Mouse (Mus musculus): ENCODE data around the gene Gm5741. TPM values are rescaled to one million over a fixed set of nuclear protein-coding genes. Genes with fewer than 3 reads are reported as not detected.
A peak's percentile ranks its signal among the peaks of the same experiment; 100 is the strongest.

Gene Gm5741
- polyA plus RNA-seq (2011; ENCODE audit: insufficient read depth, insufficient read length, low read depth, missing spikeins): not detected in 2 replicates

DNA sequence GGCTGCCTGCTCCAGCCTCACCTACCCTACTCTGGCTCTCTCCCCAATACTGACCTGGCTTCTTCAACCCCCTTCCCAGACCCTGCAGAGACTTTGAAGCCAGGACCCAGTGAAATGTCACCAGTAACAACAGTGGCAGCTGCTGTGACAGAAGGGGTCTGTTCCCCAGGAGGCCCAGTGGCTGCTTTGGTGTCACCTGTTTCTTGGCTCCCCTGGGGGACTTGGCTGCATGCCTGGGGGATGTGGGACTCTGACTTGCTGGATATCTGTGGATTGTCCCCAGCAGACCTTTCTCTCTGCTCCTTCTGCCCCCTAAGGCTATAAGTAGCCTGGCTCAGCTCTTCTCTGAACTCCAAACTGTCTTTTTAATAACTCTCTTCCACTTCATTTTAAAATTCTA, at the start of gene Gm5741:
Gene Gm5741 (minus strand): TSS at position 1 of the 400 bp plus-strand sequence.
- no peak within 1 kb of the TSS for H3K9ac ChIP-seq (ENCODE audit: low read depth, poor library complexity, severe bottlenecking)
- no peaks in the 10 kb centered on the region for H3K27me3 ChIP-seq (ENCODE audit: control insufficient read depth, insufficient read depth, low read length, poor library complexity, severe bottlenecking)
- H3K27ac ChIP-seq (ENCODE audit: insufficient read depth, low read length): no peak within 1 kb of the TSS

DNA sequence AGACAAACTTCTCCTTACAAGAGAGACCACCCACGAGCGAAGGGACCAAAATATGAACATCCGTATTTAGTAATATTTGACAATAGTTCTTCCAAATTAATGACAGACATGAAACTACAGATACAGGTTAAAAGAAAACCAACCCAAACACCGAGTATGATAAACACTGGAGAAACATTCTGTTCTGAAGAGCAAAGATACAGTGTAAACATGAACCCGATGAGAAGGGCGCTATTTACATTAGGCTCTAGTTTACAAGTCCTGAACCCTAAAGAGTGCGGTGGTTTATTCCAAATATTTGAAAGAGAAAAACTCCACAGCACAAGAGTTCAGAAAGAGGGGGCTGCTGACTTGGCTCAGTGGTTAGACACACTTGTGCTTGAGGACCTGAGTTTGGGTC, 49.2 kb upstream of the Gm5741 start:
- no peak overlapping the region for H3K9ac ChIP-seq (ENCODE audit: low read depth, poor library complexity, severe bottlenecking)
- TF ChIP-seq POLR2A (IDR thresholded peaks at IDR 0.05; ENCODE audit: insufficient read depth, low read length) (no peak), EP300 (IDR thresholded peaks at IDR 0.05; ENCODE audit: insufficient read depth, low read depth, low read length) (no peak), CTCF (IDR thresholded peaks at IDR 0.05; ENCODE audit: low read depth, low read length) (no peak)
- no peaks in the 10 kb centered on the region for H3K4me1 ChIP-seq (ENCODE audit: control insufficient read depth, insufficient read depth, low read length)
- H3K4me3 ChIP-seq (ENCODE audit: low read depth, low read length): no peak overlapping the region
- H3K9me3 ChIP-seq (replicated peaks; ENCODE audit: control insufficient read depth, insufficient read depth, low read length, poor library complexity, severe bottlenecking): no peaks in the 10 kb centered on the region
- H3K27ac ChIP-seq (ENCODE audit: insufficient read depth, low read length): no peak overlapping the region
- no peaks in the 10 kb centered on the region for H3K36me3 ChIP-seq (ENCODE audit: control insufficient read depth, insufficient read depth, low read length, poor library complexity, severe bottlenecking)
- H3K27me3 ChIP-seq (ENCODE audit: control insufficient read depth, insufficient read depth, low read length, poor library complexity, severe bottlenecking): no peaks in the 10 kb centered on the region

More for the DNA sequence above, at the start of gene Gm5741:
- Histone ChIP-seq H3K36me3 (ENCODE audit: control insufficient read depth, insufficient read depth, low read length, poor library complexity, severe bottlenecking) (peaks cover 10% of the 10 kb centered on the region; the same call in 1 of the 2 replicates), H3K4me3 (ENCODE audit: low read depth, low read length) (no peak within 1 kb of the TSS), H3K9me3 (replicated peaks; ENCODE audit: control insufficient read depth, insufficient read depth, low read length, poor library complexity, severe bottlenecking) (no peaks in the 10 kb centered on the region), H3K4me1 (ENCODE audit: control insufficient read depth, insufficient read depth, low read length) (no peaks in the 10 kb centered on the region)
- no peak for TF ChIP-seq EP300 (IDR thresholded peaks at IDR 0.05; ENCODE audit: insufficient read depth, low read depth, low read length)
- no peak for TF ChIP-seq CTCF (IDR thresholded peaks at IDR 0.05; ENCODE audit: low read depth, low read length)
- TF ChIP-seq POLR2A (IDR thresholded peaks at IDR 0.05; ENCODE audit: insufficient read depth, low read length): no peak

DNA sequence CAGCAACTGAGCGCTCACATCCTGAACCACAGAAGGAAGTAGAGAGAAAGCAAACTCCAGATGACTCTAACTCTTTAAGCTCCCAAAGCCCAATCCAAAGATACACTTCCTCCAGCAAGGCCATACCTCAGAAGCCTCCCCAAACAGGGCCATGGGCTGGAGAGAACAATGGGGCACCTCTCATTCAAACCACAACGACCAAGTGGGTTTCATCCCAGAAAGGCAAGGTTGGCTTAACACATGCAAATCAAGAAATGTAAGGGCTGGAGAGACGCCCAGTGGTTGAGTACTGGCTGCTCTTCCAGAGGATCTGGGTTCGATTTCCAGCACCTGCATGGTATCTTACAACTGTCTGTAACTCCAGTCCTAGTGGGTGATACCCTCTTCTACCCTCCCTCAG, 47.7 kb upstream of the Gm5741 start:
- no peak overlapping the region for H3K4me3 ChIP-seq (ENCODE audit: low read depth, low read length)
- no peaks in the 10 kb centered on the region for H3K4me1 ChIP-seq (ENCODE audit: control insufficient read depth, insufficient read depth, low read length)
- TF ChIP-seq EP300 (IDR thresholded peaks at IDR 0.05; ENCODE audit: insufficient read depth, low read depth, low read length) (no peak), POLR2A (IDR thresholded peaks at IDR 0.05; ENCODE audit: insufficient read depth, low read length) (no peak), CTCF (IDR thresholded peaks at IDR 0.05; ENCODE audit: low read depth, low read length) (no peak)
- H3K27me3 ChIP-seq (ENCODE audit: control insufficient read depth, insufficient read depth, low read length, poor library complexity, severe bottlenecking): no peaks in the 10 kb centered on the region
- no peak overlapping the region for H3K9ac ChIP-seq (ENCODE audit: low read depth, poor library complexity, severe bottlenecking)
- no peaks in the 10 kb centered on the region for H3K9me3 ChIP-seq (replicated peaks; ENCODE audit: control insufficient read depth, insufficient read depth, low read length, poor library complexity, severe bottlenecking)
- H3K36me3 ChIP-seq (ENCODE audit: control insufficient read depth, insufficient read depth, low read length, poor library complexity, severe bottlenecking): no peaks in the 10 kb centered on the region
- peak overlapping the region; percentile 4; the same call in 1 of the 2 replicates for H3K27ac ChIP-seq (ENCODE audit: insufficient read depth, low read length)

DNA sequence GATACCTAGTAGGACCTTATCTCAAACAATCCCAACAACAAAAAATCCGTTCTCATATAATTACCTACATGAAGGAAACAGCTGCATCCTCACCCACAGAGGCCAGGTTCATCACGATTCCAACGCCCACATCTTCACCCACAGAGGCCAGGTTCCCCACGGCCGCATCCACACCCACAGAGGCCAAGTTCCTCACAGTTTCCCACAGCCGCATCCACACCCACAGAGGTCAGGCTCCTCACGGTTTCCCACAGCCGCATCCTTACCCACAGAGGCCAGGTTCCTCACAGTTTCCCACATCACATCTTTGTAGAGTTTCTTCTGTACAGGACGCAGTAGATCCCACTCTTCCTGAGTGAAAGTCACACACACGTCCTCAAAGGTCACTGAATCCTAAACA, 45.5 kb upstream of the Gm5741 start:
- Histone ChIP-seq H3K9me3 (replicated peaks; ENCODE audit: control insufficient read depth, insufficient read depth, low read length, poor library complexity, severe bottlenecking) (no peaks in the 10 kb centered on the region), H3K27ac (ENCODE audit: insufficient read depth, low read length) (no peak overlapping the region), H3K4me1 (ENCODE audit: control insufficient read depth, insufficient read depth, low read length) (no peaks in the 10 kb centered on the region)

DNA sequence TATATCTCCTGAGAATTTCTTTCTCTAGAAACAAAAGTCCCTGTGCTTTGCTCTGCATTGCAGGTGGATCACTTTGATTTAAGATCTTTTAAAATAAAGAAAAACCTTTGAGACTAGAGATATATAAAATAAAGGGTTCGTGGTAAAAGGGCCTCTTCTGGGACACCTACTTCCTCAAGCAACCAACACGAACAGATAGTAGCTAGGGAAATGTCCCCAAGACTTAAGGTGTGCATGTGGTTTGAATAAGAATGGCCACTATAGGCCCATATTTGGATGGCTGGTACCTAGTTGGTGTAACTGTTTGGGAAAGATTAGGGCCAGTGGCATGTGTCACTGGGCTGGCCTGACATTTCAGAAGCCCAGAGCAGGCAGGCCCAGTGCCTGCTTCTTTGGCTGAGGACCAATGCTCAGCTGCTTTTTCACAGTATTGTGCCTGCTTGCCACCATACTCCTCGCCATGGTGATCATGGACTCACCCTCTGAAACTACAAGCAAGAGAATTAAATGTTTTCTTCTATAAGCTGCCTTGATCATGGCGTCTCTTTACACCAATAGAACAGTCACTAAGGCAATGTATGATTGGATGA, 32.4 kb upstream of the Gm5741 start:
- TF ChIP-seq EP300 (IDR thresholded peaks at IDR 0.05; ENCODE audit: insufficient read depth, low read depth, low read length) (no peak), CTCF (IDR thresholded peaks at IDR 0.05; ENCODE audit: low read depth, low read length) (no peak), POLR2A (IDR thresholded peaks at IDR 0.05; ENCODE audit: insufficient read depth, low read length) (no peak)
- Histone ChIP-seq H3K27ac (ENCODE audit: insufficient read depth, low read length) (no peak overlapping the region), H3K27me3 (ENCODE audit: control insufficient read depth, insufficient read depth, low read length, poor library complexity, severe bottlenecking) (no peaks in the 10 kb centered on the region), H3K36me3 (ENCODE audit: control insufficient read depth, insufficient read depth, low read length, poor library complexity, severe bottlenecking) (peaks cover 10% of the 10 kb centered on the region; the same call in 1 of the 2 replicates), H3K4me1 (ENCODE audit: control insufficient read depth, insufficient read depth, low read length) (no peaks in the 10 kb centered on the region), H3K4me3 (ENCODE audit: low read depth, low read length) (no peak overlapping the region), H3K9ac (ENCODE audit: low read depth, poor library complexity, severe bottlenecking) (no peak overlapping the region), H3K9me3 (replicated peaks; ENCODE audit: control insufficient read depth, insufficient read depth, low read length, poor library complexity, severe bottlenecking) (no peaks in the 10 kb centered on the region; the same call in 1 of the 2 replicates)

More for the DNA sequence above, 45.5 kb upstream of the Gm5741 start:
- H3K4me3 ChIP-seq (ENCODE audit: low read depth, low read length): no peak overlapping the region
- H3K36me3 ChIP-seq (ENCODE audit: control insufficient read depth, insufficient read depth, low read length, poor library complexity, severe bottlenecking): no peaks in the 10 kb centered on the region
- H3K9ac ChIP-seq (ENCODE audit: low read depth, poor library complexity, severe bottlenecking): no peak overlapping the region
- H3K27me3 ChIP-seq (ENCODE audit: control insufficient read depth, insufficient read depth, low read length, poor library complexity, severe bottlenecking): 0 out of 2 replicates have a peak, but pooled peaks cover 2% of the 10 kb centered on the region
- no peak for TF ChIP-seq CTCF (IDR thresholded peaks at IDR 0.05; ENCODE audit: low read depth, low read length)
- no peak for TF ChIP-seq POLR2A (IDR thresholded peaks at IDR 0.05; ENCODE audit: insufficient read depth, low read length)
- no peak for TF ChIP-seq EP300 (IDR thresholded peaks at IDR 0.05; ENCODE audit: insufficient read depth, low read depth, low read length)

DNA sequence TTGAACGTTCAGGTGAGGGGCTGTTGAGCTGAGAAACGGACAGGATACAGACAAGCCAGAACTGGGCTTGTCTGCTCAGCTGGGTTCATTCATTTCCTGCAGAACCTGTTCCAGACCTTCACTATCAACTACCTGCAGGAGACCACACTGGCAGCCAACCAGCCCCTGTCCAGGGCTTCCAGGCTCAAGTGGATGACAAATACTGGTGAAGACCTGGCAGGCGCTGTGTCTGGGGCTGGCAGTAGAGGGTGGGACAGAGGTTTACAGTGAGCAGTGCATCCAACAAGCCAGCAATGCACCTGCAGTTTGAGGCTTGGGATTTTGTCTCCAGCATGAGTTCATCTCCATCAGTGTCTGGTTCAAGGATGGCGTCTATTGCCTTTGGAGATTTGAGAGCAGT, 29.1 kb upstream of the Gm5741 start:
- Histone ChIP-seq H3K36me3 (ENCODE audit: control insufficient read depth, insufficient read depth, low read length, poor library complexity, severe bottlenecking) (peaks cover 19% of the 10 kb centered on the region), H3K9me3 (replicated peaks; ENCODE audit: control insufficient read depth, insufficient read depth, low read length, poor library complexity, severe bottlenecking) (no peaks in the 10 kb centered on the region; the same call in 1 of the 2 replicates), H3K9ac (ENCODE audit: low read depth, poor library complexity, severe bottlenecking) (no peak overlapping the region), H3K4me3 (ENCODE audit: low read depth, low read length) (no peak overlapping the region), H3K27me3 (ENCODE audit: control insufficient read depth, insufficient read depth, low read length, poor library complexity, severe bottlenecking) (no peaks in the 10 kb centered on the region), H3K4me1 (ENCODE audit: control insufficient read depth, insufficient read depth, low read length) (no peaks in the 10 kb centered on the region), H3K27ac (ENCODE audit: insufficient read depth, low read length) (no peak overlapping the region)
- TF ChIP-seq EP300 (IDR thresholded peaks at IDR 0.05; ENCODE audit: insufficient read depth, low read depth, low read length) (no peak), POLR2A (IDR thresholded peaks at IDR 0.05; ENCODE audit: insufficient read depth, low read length) (no peak), CTCF (IDR thresholded peaks at IDR 0.05; ENCODE audit: low read depth, low read length) (no peak)
